Mouse (Mus musculus) C2C12 (cell line): ENCODE results near the gene Map4. TPM values are rescaled to one million over a fixed set of nuclear protein-coding genes. Genes with fewer than 3 reads are reported as not detected.
A peak's percentile ranks its signal among the peaks of the same experiment; 100 is the strongest.

Source experiments
- H3K27me3 ChIP-seq: one replicate; pipeline ENCODE4 v1.6.1; 2011; ENCODE audit not compliant: control insufficient read depth, insufficient read depth, insufficient read length
- H3K36me3 ChIP-seq: one replicate; pipeline ENCODE4 v1.6.1; 2011; ENCODE audit not compliant: control insufficient read depth, insufficient read depth
- H3K4me3 ChIP-seq: one replicate; pipeline ENCODE4 v1.5.1; 2011; ENCODE audit warnings: mild to moderate bottlenecking, control low read depth; ENCODE audit not compliant: poor library complexity, insufficient read depth, severe bottlenecking
- H3K79me2 ChIP-seq: one replicate; pipeline ENCODE4 v1.6.1; 2011; ENCODE audit not compliant: control insufficient read depth, insufficient read depth
- H3K79me3 ChIP-seq: one replicate; pipeline ENCODE4 v1.6.1; 2011; ENCODE audit warnings: low read depth, control low read depth
- H3ac ChIP-seq: one replicate; pipeline ENCODE3; 2011; ENCODE audit warnings: low read depth; ENCODE audit not compliant: control insufficient read depth, insufficient read length
- CEBPB ChIP-seq: IDR thresholded peaks from one replicate; pipeline ENCODE4 v1.6.1; 2011; ENCODE audit warnings: low read depth, mild to moderate bottlenecking, control low read depth, moderate library complexity
- CTCF ChIP-seq: IDR thresholded peaks from one replicate; pipeline ENCODE4 v1.5.1; 2011; ENCODE audit not compliant: control insufficient read depth, insufficient read depth, insufficient read length
- FOSL1 ChIP-seq: IDR thresholded peaks from one replicate; pipeline ENCODE4 v1.8.0; 2011; ENCODE audit warnings: mild to moderate bottlenecking, low read length; ENCODE audit not compliant: poor library complexity, insufficient read depth, severe bottlenecking
- MAX ChIP-seq: IDR thresholded peaks from one replicate; pipeline ENCODE4 v1.6.1; 2011; ENCODE audit warnings: mild to moderate bottlenecking, control low read depth
- MYOD1 ChIP-seq: IDR thresholded peaks from one replicate; pipeline ENCODE4 v1.6.1; 2011; ENCODE audit warnings: low read depth; ENCODE audit not compliant: control insufficient read depth, insufficient read length
- MYOG ChIP-seq: IDR thresholded peaks from one replicate; pipeline ENCODE4 v1.6.1; 2011; ENCODE audit not compliant: control insufficient read depth, insufficient read length; ENCODE audit errors: extremely low read depth
- USF1 ChIP-seq: IDR thresholded peaks from one replicate; pipeline ENCODE4 v1.6.1; 2011; ENCODE audit warnings: low read depth, mild to moderate bottlenecking, control low read depth, moderate library complexity
- polyA plus RNA-seq: library from polyadenylated mRNA; unstranded; fragments of >200 nt; fragmentation: generic; extraction: Trizol; gene quantifications from one replicate; pipeline ENCODE4 v1.2.1, GENCODE M21; 2012; ENCODE audit warnings: missing spikeins

The Map4 gene
- polyA plus RNA-seq, 1 experiment = 135 TPM

DNA sequence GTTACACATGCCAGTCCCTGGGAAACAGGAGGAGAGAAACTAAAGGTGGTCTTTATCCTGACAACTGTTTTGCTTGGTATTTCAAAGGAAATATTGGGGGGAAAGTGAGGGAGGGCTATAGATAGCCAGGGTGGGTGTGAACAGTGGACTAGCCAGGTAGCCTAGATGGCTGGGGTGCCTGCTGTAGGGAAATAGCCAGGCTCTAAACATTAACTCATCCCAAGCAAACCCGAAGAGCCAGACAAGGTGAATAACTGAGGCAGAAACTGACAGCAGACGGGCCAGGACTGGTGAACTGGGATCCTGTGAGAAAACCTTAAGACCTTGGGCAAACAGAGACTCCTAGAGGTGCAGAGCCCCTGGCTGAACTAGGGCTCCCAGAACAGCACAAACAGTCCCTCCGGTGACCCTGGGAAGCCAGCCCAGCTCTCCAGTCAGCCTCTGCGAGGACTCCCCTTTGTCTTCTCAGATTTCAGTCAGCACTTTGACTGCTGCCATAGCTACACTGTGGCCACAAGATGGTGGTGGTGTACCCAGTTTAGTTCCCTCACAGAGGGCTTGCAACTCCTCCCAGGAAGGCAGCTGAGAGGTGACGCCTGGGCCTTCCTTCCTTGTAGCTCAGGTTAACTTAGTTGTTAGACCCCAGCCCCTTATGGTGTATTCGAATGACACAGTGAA, 36.7 kb upstream of the Map4 start:
- Histone ChIP-seq H3K79me2 (no peaks in the 10 kb centered on the region), H3K27me3 (no peaks in the 10 kb centered on the region), H3K4me3 (no peak overlapping the region), H3ac (no peak overlapping the region), H3K79me3 (no peaks in the 10 kb centered on the region), H3K36me3 (peaks cover 70% of the 10 kb centered on the region)
- TF ChIP-seq CTCF = peak; percentile 73
- TF ChIP-seq MYOD1 = no peak

GRCm38 (mm10) chr9:109895593-109895992, 35.7 kb upstream of the Map4 start:
- no peak overlapping the region for H3ac ChIP-seq
- H3K36me3 ChIP-seq = peaks cover 60% of the 10 kb centered on the region
- H3K79me2 ChIP-seq = no peaks in the 10 kb centered on the region
- H3K4me3 ChIP-seq = no peak overlapping the region
- no peaks in the 10 kb centered on the region for H3K79me3 ChIP-seq
- H3K27me3 ChIP-seq = no peaks in the 10 kb centered on the region
- no peak for TF ChIP-seq USF1
- TF ChIP-seq MYOD1 = no peak
- no peak for TF ChIP-seq MYOG
- no peak for TF ChIP-seq CTCF
- no peak for TF ChIP-seq FOSL1
- TF ChIP-seq CEBPB = no peak
- TF ChIP-seq MAX = no peak

GRCm38 (mm10) chr9:109896253-109897150, 34.8 kb upstream of the Map4 start:
- Histone ChIP-seq H3K79me3 (no peaks in the 10 kb centered on the region), H3K27me3 (no peaks in the 10 kb centered on the region), H3ac (no peak overlapping the region), H3K79me2 (no peaks in the 10 kb centered on the region), H3K4me3 (no peak overlapping the region), H3K36me3 (peaks cover 51% of the 10 kb centered on the region)
- TF ChIP-seq CTCF (no peak), FOSL1 (no peak), MYOG (no peak), USF1 (no peak), MAX (no peak), MYOD1 (no peak), CEBPB (no peak)

DNA sequence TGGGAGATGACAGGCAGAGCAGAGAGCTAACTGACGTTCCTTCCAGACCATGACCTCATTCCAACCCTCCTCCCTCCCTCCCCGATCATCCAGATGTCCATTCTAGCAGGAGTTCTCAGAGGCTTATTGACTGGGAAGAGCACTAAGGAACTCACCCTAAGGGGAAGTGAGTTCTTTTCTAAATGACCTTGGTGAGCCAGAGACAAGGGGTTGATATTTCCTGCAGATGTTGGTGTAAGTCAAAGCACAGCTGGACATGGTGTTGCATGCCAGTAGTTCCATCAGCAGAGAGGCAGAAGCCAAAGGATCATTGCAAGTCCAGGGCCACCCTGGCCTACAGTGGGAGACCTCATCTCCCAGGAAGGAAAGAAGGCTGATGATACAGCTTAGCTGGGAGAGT, 33.2 kb upstream of the Map4 start:
- no peak overlapping the region for H3ac ChIP-seq
- no peak for TF ChIP-seq USF1
- TF ChIP-seq MYOG = no peak
- TF ChIP-seq FOSL1 = no peak
- no peak for TF ChIP-seq CEBPB
- TF ChIP-seq CTCF = no peak
- no peak for TF ChIP-seq MAX
- TF ChIP-seq MYOD1 = no peak
- peaks cover 37% of the 10 kb centered on the region for H3K36me3 ChIP-seq

GRCm38 (mm10) chr9:109899361-109899760, 31.9 kb upstream of the Map4 start:
- Histone ChIP-seq H3K79me3 (no peaks in the 10 kb centered on the region), H3K4me3 (no peak overlapping the region), H3ac (no peak overlapping the region), H3K79me2 (no peaks in the 10 kb centered on the region), H3K27me3 (no peaks in the 10 kb centered on the region), H3K36me3 (peaks cover 24% of the 10 kb centered on the region)
- TF ChIP-seq MYOD1 (no peak), MAX (no peak), USF1 (no peak), FOSL1 (no peak), CTCF (no peak), MYOG (no peak), CEBPB (no peak)

More for the DNA sequence above, 33.2 kb upstream of the Map4 start:
- H3K4me3 ChIP-seq = no peak overlapping the region
- H3K79me2 ChIP-seq = no peaks in the 10 kb centered on the region
- H3K79me3 ChIP-seq = no peaks in the 10 kb centered on the region
- H3K27me3 ChIP-seq = no peaks in the 10 kb centered on the region

- peaks cover 20% of the 10 kb centered on the region for H3K36me3 ChIP-seq
- TF ChIP-seq MAX (no peak), MYOD1 (no peak), FOSL1 (no peak), CTCF (no peak), MYOG (no peak), CEBPB (no peak), USF1 (no peak)
- H3K27me3 ChIP-seq = no peaks in the 10 kb centered on the region
- H3K79me2 ChIP-seq = no peaks in the 10 kb centered on the region
- no peak overlapping the region for H3ac ChIP-seq
- H3K4me3 ChIP-seq = no peak overlapping the region
- no peaks in the 10 kb centered on the region for H3K79me3 ChIP-seq
Observed at GRCm38 (mm10) chr9:109899774-109900173, 31.5 kb upstream of the Map4 start.
